Mouse (Mus musculus) intestine, embryonic 14.5 days (tissue): ENCODE results near the gene Zfp82. TPM values are rescaled to one million over a fixed set of nuclear protein-coding genes. Genes with fewer than 3 reads are reported as not detected.
"Not testable (repeated sequence)": the region's sequence is repeated elsewhere in the genome, so short reads cannot be mapped to it uniquely, and the experiment has no call there.

Source experiments
- ATAC-seq: fragments of 200-750 bp; cut with Nextera tagmentation; replicated peaks from 2 replicates; pipeline ENCODE4 v1.8.0; 2017; ENCODE audit warnings: low read depth, moderate number of reproducible peaks, moderate TSS enrichment, moderate library complexity; ENCODE audit not compliant: low FRiP score, low TSS enrichment
- DNase-seq: peaks from one replicate; pipeline ENCODE4 v3.0.0-alpha.2; 2018; ENCODE audit warnings: low spot score
- H3K27ac ChIP-seq: fragments of 300-500 bp; sonication (generic); 2 replicates; pipeline ENCODE4 v1.5.1; 2014; ENCODE audit warnings: low read depth, mild to moderate bottlenecking, control low read depth
- H3K27me3 ChIP-seq: fragments of 300-500 bp; sonication (generic); replicated peaks from 2 replicates; pipeline ENCODE4 v1.6.1; 2014; ENCODE audit warnings: low read length, control low read depth; ENCODE audit not compliant: control insufficient read depth, insufficient read depth
- H3K36me3 ChIP-seq: fragments of 300-500 bp; sonication (generic); 2 replicates; pipeline ENCODE4 v1.6.1; 2014; ENCODE audit warnings: low read length, control low read depth; ENCODE audit not compliant: control insufficient read depth, insufficient read depth
- H3K4me1 ChIP-seq: fragments of 300-500 bp; sonication (generic); replicated peaks from 2 replicates; pipeline ENCODE4 v1.6.1; 2014; ENCODE audit warnings: low read length, control low read depth, mixed read lengths; ENCODE audit not compliant: control insufficient read depth, insufficient read depth
- H3K4me2 ChIP-seq: fragments of 300-500 bp; sonication (generic); 2 replicates; pipeline ENCODE4 v1.6.1; 2014; ENCODE audit warnings: low read length
- H3K4me3 ChIP-seq: fragments of 300-500 bp; sonication (generic); 2 replicates; pipeline ENCODE4 v1.5.1; 2014; ENCODE audit warnings: low read depth, low read length, control low read depth, mixed read lengths
- H3K9ac ChIP-seq: fragments of 300-500 bp; sonication (generic); 2 replicates; pipeline ENCODE4 v1.6.1; 2014; ENCODE audit warnings: mild to moderate bottlenecking, low read length
- H3K9me3 ChIP-seq: fragments of 300-500 bp; sonication (generic); 2 replicates; pipeline ENCODE4 v1.6.1; 2016; ENCODE audit warnings: low read length, control low read depth; ENCODE audit not compliant: control insufficient read depth
- WGBS: fragments of 180-500 bp; shearing (Covaris S2); extraction: QIAGEN DNeasy Blood & Tissue Kit; methylation state at CpG from one replicate; pipeline ENCODE4 v1.1.7; 2014; 5-methylcytosine and 5-hydroxymethylcytosine counted together
- polyA plus RNA-seq: library from polyadenylated mRNA; unstranded; fragments of >200 nt; fragmentation: Nextera tagmentation; extraction: Ambion mirVana; gene quantifications from 2 replicates; pipeline ENCODE4 v1.2.1, GENCODE M21; 2014

Zfp82 gene
- polyA plus RNA-seq = 4.9 and 5.4 TPM in 2 replicates

DNA sequence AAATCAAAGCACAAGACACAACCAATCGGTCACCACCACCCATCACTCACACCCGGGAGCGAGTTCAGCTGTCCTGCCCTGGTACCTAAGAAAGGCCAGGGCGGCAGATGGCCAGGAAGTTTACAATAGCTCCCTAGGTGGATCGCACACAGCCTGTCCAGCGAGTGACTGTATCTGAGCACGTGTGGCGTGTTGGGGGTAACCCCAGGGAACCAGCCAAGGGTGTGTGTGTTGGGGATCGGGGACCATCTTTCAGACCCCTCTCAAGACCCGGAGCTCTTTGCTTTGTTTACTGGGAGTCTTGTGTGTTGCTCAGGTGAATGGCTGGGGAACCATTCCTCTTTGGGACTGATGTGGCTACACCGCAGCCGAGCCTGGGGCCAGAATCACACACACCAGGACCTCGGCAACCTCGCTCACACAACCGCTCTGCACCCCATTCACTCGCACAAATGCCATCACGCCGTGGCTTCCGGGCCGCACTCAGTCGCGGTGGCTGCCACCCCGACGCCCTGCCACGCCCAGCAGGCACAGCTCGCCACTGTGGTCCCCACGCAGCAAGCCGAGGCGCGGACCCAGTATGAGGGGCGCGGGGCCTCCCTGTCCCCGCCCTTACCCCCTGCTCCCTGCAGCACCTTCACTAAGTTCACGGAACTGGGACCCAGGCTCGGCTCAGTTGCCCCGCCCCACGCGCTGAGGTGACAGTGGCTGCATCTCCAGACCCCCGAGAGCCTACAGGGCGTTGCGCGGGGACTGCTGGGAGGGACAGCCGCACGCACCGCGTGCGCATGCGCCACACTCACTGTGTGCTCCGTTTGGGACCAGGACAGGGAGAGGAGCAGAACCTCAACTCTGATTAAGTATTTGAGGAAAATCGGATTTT, at the start of gene Zfp82:
Zfp82 (minus strand) TSS at position 755 of the 883 bp plus-strand sequence.
- peak; percentile 85 for DNase-seq
- Histone ChIP-seq H3K9ac (peak within 1 kb of the TSS; percentile 63), H3K4me3 (peak within 1 kb of the TSS; percentile 85), H3K27me3 (no peaks in the 10 kb centered on the region), H3K9me3 (no peaks in the 10 kb centered on the region), H3K4me2 (peak within 1 kb of the TSS; percentile 95), H3K36me3 (peaks cover 23% of the 10 kb centered on the region), H3K4me1 (no peaks in the 10 kb centered on the region; the same call in 1 of the 2 replicates), H3K27ac (peak within 1 kb of the TSS; percentile 33; the same call in 1 of the 2 replicates)
- under 1% methylated on average over 50 of the region's 50 CpGs for WGBS
- peak; percentile 91 for ATAC-seq

DNA sequence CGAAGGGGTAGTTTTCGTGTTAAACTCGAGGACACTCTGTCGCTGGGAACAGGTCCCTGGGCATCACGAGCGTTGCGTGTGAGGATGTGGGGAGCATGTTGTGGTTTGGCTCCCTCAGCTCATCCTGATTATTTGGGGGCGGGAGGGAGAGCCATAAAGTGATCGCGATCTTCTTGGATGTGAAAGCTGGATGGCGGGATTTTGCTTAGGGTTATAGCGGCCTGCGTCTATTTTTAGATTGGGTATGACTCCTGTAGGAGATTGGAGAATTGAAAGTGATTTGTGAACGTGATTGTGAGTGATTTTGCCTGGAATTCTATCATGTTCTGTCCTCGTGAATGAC, 49.5 kb upstream of the Zfp82 start:
- Histone ChIP-seq H3K4me3 (peak overlapping the region; percentile 64), H3K9ac (peak overlapping the region; percentile 62), H3K9me3 (no peaks in the 10 kb centered on the region), H3K36me3 (peaks cover 17% of the 10 kb centered on the region), H3K4me2 (peak overlapping the region; percentile 60), H3K27me3 (no peaks in the 10 kb centered on the region), H3K27ac (0 out of 2 replicates have a peak overlapping the region, but pooled peaks have one; percentile 73), H3K4me1 (no peaks in the 10 kb centered on the region)
- no peak; the same call in 1 of the 2 replicates for ATAC-seq
- DNase-seq = no peak
- 4% methylated on average over 15 of the region's 15 CpGs for WGBS

DNA sequence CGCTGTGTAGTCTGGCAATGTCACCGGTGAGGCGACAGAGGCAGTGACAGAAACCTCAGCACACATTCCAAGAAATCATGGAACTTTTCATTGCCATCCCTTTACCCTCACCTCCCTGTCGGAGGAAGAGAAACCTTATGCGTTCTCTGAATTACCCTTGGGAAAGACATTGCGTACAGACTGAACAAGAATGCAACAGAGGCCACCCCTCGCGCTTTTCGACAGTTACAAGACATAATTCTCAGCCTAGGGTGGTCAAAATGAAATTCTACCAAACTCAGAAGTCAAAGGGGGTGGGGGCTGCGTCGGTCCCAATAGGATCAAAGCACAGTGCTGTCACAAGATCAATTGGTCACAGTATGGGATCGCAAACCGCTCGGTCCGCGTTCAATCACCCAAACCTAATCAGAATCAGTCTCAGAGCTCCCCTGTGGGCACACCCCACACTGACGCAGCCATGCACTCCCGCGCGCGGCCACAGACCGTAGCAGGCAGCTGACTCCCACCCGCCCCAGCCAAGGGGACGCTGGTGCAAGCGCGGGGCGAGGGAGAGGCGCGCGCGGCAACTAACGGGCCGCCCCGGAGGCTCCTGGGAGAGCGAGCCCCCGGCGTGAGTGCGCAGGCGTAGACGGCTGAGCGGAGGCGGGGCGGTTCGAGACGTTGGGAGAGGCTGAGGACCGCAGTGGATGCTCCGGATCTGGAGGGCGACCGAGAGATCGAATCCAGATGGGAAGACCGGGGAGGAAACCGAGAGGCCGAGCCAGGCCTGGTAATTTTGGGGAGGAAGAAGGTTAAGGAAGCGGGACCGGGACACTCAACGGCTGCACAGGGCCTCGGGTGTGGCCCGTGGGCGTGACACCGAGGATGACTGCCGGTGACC, 48.8 kb upstream of the Zfp82 start, which contains the start of gene Zfp382:
Zfp382 (plus strand) TSS at position 635 of the 880 bp plus-strand sequence.
- H3K9ac ChIP-seq = peak within 1 kb of the TSS; percentile 62
- peak; percentile 92 for DNase-seq
- WGBS = under 1% methylated on average over 61 of the region's 61 CpGs
- peak within 1 kb of the TSS; percentile 60 for H3K4me2 ChIP-seq
- no peaks in the 10 kb centered on the region for H3K9me3 ChIP-seq
- no peaks in the 10 kb centered on the region for H3K27me3 ChIP-seq
- peak within 1 kb of the TSS; percentile 64 for H3K4me3 ChIP-seq
- no peaks in the 10 kb centered on the region for H3K4me1 ChIP-seq
- peaks cover 11% of the 10 kb centered on the region for H3K36me3 ChIP-seq
- H3K27ac ChIP-seq = peak within 1 kb of the TSS; percentile 73
- peak; percentile 90 for ATAC-seq

DNA sequence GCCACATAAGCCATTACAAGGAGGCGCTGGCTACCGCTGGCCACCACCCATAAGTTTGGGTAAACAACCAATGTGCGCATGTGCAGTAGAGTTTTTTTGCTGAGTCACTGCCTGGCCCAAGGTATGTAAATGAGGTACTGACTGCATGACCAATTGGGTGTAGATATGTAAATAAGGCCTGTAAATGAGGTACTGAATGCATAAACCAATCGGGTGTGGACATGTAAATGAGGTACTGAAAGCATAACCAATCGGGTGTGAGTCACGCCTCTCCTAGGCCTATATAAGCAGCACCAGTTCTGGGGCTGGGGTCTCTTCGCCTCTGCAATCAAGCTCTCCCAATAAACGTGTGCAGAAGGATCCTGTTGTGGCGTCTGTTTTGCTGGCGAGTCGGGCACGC, 45.2 kb upstream of the Zfp82 start:
- not testable (repeated sequence) for H3K27ac ChIP-seq, H3K9ac ChIP-seq, H3K4me1 ChIP-seq, H3K27me3 ChIP-seq, H3K36me3 ChIP-seq, H3K4me3 ChIP-seq, H3K4me2 ChIP-seq, DNase-seq, ATAC-seq
- WGBS = 95% methylated on average over 12 of the region's 12 CpGs
- H3K9me3 ChIP-seq = peaks cover 15% of the 10 kb centered on the region; the same call in 1 of the 2 replicates

DNA sequence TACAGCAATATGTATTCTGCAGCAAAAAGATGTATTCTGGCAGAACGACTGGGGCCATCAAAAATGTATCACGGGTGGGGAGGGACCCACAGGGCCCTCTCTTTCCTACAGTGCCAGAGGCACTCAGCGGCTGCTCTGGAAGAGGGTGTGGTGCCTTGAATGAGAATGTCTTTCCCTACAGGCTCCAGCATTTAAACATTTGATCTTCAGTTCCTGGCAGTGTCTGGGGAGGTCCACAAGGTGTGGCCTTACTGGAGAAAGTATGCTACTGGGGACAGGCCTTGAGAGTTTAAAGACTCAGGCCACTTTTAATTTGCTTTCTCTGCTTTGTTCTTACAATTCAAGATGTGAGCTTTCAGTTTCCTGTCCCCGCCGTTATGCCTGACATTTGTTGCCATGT, 43.4 kb upstream of the Zfp82 start:
- 90% methylated on average over 5 of the region's 5 CpGs for WGBS
- ATAC-seq = no peak

DNA sequence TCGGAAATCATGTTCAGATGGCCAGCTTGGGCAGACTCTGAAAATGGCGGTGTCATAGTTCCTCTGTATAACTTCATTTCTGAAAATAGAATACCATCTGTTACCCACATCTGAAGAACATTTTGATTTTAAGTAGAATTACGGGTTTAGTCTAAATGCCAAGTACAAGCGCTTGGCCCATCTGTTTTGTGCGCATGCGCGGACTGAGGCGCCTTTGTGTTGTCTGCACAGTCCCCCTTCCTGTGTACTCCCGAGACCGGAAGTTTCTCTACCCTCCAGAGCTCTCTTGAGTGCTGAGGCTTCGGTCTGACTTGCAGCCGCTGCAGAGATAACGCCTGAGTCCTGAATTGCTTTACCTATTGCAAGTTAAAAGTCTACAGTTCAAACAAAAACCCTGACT, 26.6 kb upstream of the Zfp82 start:
- Histone ChIP-seq H3K36me3 (peaks cover 54% of the 10 kb centered on the region), H3K9ac (no peak overlapping the region), H3K4me2 (no peak overlapping the region), H3K9me3 (peaks cover 18% of the 10 kb centered on the region), H3K4me1 (peaks cover 4% of the 10 kb centered on the region; the same call in 1 of the 2 replicates), H3K27me3 (no peaks in the 10 kb centered on the region), H3K27ac (no peak overlapping the region), H3K4me3 (no peak overlapping the region; the same call in 1 of the 2 replicates)
- no peak for DNase-seq
- WGBS = 94% methylated on average over 13 of the region's 13 CpGs
- no peak for ATAC-seq

More for the DNA sequence above, 43.4 kb upstream of the Zfp82 start:
- Histone ChIP-seq H3K9me3 (peaks cover 15% of the 10 kb centered on the region; the same call in 1 of the 2 replicates), H3K4me3 (no peak overlapping the region), H3K4me1 (no peaks in the 10 kb centered on the region), H3K9ac (no peak overlapping the region), H3K27me3 (no peaks in the 10 kb centered on the region), H3K36me3 (no peaks in the 10 kb centered on the region), H3K27ac (no peak overlapping the region), H3K4me2 (no peak overlapping the region)
- no peak for DNase-seq

DNA sequence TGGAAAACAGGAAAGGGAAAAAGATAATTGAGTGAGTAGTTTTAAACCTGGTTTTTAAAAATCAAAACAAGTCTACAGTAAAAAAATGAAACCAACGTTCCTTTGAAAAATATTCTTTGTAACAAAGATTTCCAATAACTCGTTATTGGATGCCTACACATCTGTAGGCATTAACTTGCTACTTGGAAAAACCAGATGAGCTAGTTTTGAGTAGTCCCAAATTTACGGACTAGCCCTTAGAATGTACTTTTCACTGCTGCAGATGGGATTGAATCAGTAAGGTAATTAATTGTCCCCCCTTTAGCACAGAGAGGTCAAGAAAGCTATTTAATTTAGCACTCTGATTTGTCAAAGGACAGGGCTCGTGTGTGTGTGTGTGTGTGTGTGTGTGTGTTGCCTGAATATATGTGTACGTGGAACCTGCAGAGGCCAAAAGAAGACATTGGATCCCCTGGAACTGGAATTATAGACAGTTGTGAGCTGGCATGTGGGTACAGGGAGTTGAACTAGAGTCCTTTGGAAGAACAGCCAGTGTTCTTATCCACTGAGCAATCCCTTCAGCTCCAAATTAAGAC, 22.9 kb upstream of the Zfp82 start:
- Histone ChIP-seq H3K9ac (peak overlapping the region; percentile 83), H3K27me3 (no peaks in the 10 kb centered on the region), H3K4me2 (peak overlapping the region; percentile 78), H3K36me3 (peaks cover 21% of the 10 kb centered on the region), H3K4me3 (peak overlapping the region; percentile 81), H3K9me3 (no peaks in the 10 kb centered on the region), H3K27ac (peak overlapping the region; percentile 98), H3K4me1 (peaks cover 7% of the 10 kb centered on the region; the same call in 1 of the 2 replicates)
- 5% methylated on average over 5 of the region's 5 CpGs for WGBS
- ATAC-seq = no peak
- no peak for DNase-seq
